In the genomic region with DNA sequence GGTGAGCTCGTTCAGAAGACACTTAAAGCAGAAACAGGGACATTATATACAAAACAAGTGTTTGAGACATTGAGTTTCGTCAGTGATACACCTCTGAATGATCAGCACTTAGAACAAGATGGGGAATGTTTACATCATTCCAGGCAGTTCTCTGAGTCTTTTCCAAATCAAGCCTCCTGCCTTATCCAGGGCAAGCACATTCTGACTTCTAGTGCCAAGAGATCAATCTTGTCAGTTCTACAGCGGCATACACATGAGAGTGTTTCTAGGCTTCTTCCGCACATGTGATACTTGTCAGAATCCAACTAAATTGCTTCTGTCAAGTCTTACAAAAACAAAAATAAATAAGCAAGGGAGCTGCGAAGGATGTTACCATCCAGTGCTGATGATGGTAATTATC, we compare ENCODE assay signal across 21 mouse cellular contexts.
DNase-seq lines count a peak whose midpoint lies in the region; ATAC-seq and TF ChIP-seq lines count a peak whose summit lies in the region.
"Had no signal": no experiment of that assay in that cellular context is flagged by ENCODE, and none has a peak within 500 bp of the region (broad histone marks: within the 10 kb centered on the region; RNA-seq: fewer than 3 reads in every experiment).

No protein-coding gene starts in this region.

- H3K36me3 ChIP-seq in kidney, postnatal 0 days (ENCODE audit: insufficient read depth, low read length): no peaks in the 10 kb centered on the region
- H3K36me3 ChIP-seq: forebrain, embryonic 15.5 days; heart, embryonic 10.5 days; limb, embryonic 12.5 days; liver, embryonic 12.5 days; lung, embryonic 15.5 days; neural tube, embryonic 12.5 days had no signal

- intact Hi-C loops in heart, postnatal 10 days (cut with DNase I): no loop called here
- intact Hi-C loops in gastrocnemius, postnatal 14 days (cut with DNase I; ENCODE audit: low total_unique reads): no loop called here

- H3K9me3 ChIP-seq in kidney, postnatal 0 days (replicated peaks; ENCODE audit: low read length): no peaks in the 10 kb centered on the region
- H3K9me3 ChIP-seq: forebrain, embryonic 15.5 days; heart, embryonic 10.5 days; limb, embryonic 12.5 days; liver, embryonic 12.5 days; lung, embryonic 15.5 days; neural tube, embryonic 12.5 days had no signal

- no peak overlapping the region for H3K9ac ChIP-seq in kidney, postnatal 0 days (ENCODE audit: low read depth, low read length)
- H3K9ac ChIP-seq: forebrain, embryonic 15.5 days; limb, embryonic 12.5 days; liver, embryonic 12.5 days; lung, embryonic 15.5 days; neural tube, embryonic 12.5 days had no signal

- no peaks in the 10 kb centered on the region for H3K4me1 ChIP-seq in kidney, postnatal 0 days (replicated peaks; ENCODE audit: insufficient read depth, low read length)
- H3K4me1 ChIP-seq: forebrain, embryonic 15.5 days; limb, embryonic 12.5 days; liver, embryonic 12.5 days; neural tube, embryonic 12.5 days had no signal

- no peak overlapping the region for H3K4me2 ChIP-seq in kidney, postnatal 0 days (ENCODE audit: low read length)
- H3K4me2 ChIP-seq: forebrain, embryonic 15.5 days; limb, embryonic 12.5 days; liver, embryonic 12.5 days; lung, embryonic 15.5 days; midbrain, embryonic 11.5 days; neural tube, embryonic 12.5 days had no signal

- no peak for ATAC-seq in kidney, postnatal 0 days (replicated peaks; ENCODE audit: low FRiP score, low read depth)
- ATAC-seq: CD4-positive, CD25-positive, alpha-beta regulatory T cell, adult 4 months; forebrain, embryonic 15.5 days; liver, embryonic 12.5 days; Patski had no signal

- peak; percentile 74 for DNase-seq in heart, adult 11 months
- DNase-seq in heart, postnatal 10 days: no peak
- peak; percentile 28 for DNase-seq in kidney, postnatal 0 days (ENCODE audit: low spot score)
- no peak for DNase-seq in kidney, adult 11 months
- peak; percentile 6 for DNase-seq in lung, postnatal 10 days
- DNase-seq in lung, postnatal 25 days (ENCODE audit: low spot score): no peak
- DNase-seq in gastrocnemius, postnatal 14 days: no peak
- DNase-seq: adrenal gland, adult 8-10 months; cerebellum, adult 9-10 months; gastrocnemius, postnatal 36 days; right cerebral cortex, postnatal 4 days; thymus, postnatal 25 days had no signal

- TF ChIP-seq CTCF in kidney, postnatal 0 days (IDR thresholded peaks at IDR 0.05; ENCODE audit: low read depth): no peak

- H3K27ac ChIP-seq in kidney, postnatal 0 days: no peak overlapping the region
- H3K27ac ChIP-seq: forebrain, embryonic 15.5 days; heart, embryonic 10.5 days; limb, embryonic 12.5 days; liver, embryonic 12.5 days; lung, embryonic 15.5 days; neural tube, embryonic 12.5 days had no signal

- WGBS in kidney, postnatal 0 days: 46% methylated on average over 5 of the region's 5 CpGs

- H3K27me3 ChIP-seq in kidney, postnatal 0 days (ENCODE audit: insufficient read depth, low read length): no peaks in the 10 kb centered on the region
- H3K27me3 ChIP-seq: forebrain, embryonic 15.5 days; limb, embryonic 12.5 days; liver, embryonic 12.5 days; lung, embryonic 15.5 days; neural tube, embryonic 12.5 days; Patski had no signal

- no peak overlapping the region for H3K4me3 ChIP-seq in kidney, postnatal 0 days (replicated peaks; ENCODE audit: low read depth, low read length)
- H3K4me3 ChIP-seq: forebrain, embryonic 15.5 days; heart, embryonic 10.5 days; limb, embryonic 12.5 days; liver, embryonic 12.5 days; lung, embryonic 15.5 days; neural tube, embryonic 12.5 days had no signal

Comparison
In these comparisons a context has a peak if more than half of its experiments do, and no peak if none do; other contexts are left out.
1. DNase-seq: peak in heart, adult 11 months (single experiment), kidney, postnatal 0 days (single experiment) and lung, postnatal 10 days (single experiment); none in heart, postnatal 10 days (0 of 2), kidney, adult 11 months (single experiment), lung, postnatal 25 days (single experiment) and gastrocnemius, postnatal 14 days (single experiment).